Mouse (Mus musculus): ENCODE measurements around the gene Orai2.
A peak's percentile ranks its signal among the peaks of the same experiment; 100 is the strongest.
"Not testable (repeated sequence)": the region's sequence is repeated elsewhere in the genome, so short reads cannot be mapped to it uniquely, and the experiment has no call there.

Gene Orai2

GRCm38 (mm10) chr5:136135571-136136291 lies 34.8 kb downstream of the Orai2 start, which contains the start of the genes Lrwd1 and Alkbh4:
Gene Lrwd1 (minus strand): TSS chr5:136136074.
Gene Alkbh4 (plus strand): TSS chr5:136136146.
- peak; percentile 96 for DNase-seq

DNA sequence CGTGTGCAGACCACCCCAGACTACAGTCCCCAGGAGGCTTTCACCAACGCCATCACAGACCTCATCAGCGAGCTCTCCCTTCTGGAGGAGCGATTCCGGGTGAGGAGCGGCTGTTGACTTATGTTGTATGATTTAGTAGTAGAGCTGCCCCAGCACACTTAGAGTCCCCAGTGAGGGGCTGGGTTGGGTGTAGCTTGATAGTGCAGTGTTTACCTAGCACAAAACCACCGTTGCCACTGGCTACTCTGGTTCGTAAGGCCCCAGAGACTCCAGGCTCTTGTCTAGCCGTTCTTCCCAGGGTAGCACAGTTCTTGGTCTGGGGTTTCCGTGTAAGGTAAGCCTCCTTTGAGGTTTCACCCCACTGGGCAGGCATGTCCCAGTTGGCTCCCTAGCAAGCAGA lies 48.3 kb downstream of the Orai2 start:
- DNase-seq: no peak

DNA sequence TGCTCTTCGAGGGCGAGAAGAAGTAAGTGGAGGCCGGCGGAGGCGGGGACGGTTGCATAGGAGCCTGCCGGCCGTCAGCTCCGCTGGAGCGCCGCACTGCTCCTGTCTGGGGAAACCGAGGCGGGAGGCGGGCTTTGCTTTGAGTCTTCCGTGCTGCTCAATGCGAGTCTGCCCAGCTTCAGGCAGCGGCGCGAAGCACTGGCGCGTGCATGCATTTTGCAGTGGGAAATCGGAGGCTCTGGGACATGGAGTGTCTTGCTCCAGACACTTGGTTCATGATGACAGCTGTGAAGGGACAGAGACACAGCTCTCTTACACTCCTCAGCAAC lies 53.8 kb downstream of the Orai2 start:
- DNase-seq: no peak

DNA sequence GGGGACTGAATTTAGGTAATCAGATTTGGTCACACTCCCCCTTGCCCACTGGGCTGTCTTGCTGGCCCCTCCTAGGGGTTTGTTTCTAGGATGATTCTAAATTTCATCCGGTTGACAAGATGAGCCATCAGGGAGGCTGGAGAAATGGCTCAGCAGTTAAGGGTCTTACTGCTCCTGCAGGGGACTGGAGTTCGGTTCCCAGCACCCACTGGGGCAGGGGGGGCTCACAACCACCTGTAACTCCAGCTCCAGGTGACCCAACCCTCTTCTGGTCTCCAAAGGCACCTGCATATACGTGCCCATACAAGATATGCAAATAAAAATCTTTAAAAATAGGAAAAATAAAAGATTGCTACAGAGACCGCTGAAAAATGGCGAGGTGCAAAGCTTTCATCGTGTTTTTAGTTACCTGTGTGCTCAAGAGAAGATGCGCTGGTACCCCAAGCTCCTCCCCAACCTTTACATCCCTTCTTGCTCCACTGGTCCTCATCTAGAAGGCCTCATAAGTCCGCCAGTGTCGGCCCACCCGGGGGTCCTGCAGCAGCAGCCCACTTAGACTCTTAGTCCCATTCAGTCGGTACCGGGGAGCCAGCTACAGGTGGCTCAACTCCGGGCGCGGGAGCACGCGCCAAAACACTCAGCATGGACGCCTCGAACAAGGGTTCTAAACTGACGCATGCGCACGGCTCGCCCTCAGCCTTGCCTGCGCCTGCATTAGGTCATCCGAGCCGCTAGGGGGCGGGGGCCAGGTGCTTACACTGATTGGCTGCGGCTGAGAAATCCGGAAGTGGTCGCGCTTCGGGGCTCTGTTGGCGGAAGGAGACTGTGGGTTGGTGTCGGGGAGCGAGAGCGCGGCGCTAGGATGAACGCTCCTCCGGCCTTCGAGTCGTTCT lies 54.4 kb downstream of the Orai2 start, which contains the start of gene Polr2j:
Gene Polr2j, plus strand, starts transcription at position 741 of the 893 bp plus-strand sequence.
- peak; percentile 97 for DNase-seq

- not testable (repeated sequence) for DNase-seq
Observed at GRCm38 (mm10) chr5:136113546-136113945, 57.0 kb downstream of the Orai2 start.

- DNase-seq: no peak
Observed at GRCm38 (mm10) chr5:136109042-136109441, 61.5 kb downstream of the Orai2 start.

DNA sequence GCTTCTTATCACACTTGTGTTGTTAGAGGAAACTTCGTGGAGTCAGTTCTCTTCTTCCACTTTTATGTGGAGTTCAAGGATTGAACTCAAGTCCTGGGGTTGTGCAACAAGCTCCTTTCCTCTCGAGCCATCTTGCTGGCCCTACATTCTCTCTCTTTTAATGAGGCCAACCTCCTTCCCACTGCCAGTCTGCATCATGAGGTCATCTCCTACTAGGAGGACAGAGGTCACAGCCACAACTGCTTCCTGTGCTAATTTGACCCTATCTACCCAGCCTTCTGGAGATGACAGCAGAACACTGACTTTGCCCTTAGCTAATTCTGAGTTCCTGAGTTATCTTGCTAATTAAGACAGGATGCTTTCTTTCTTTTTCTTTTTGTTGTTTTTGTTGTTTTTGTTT lies 62.0 kb downstream of the Orai2 start:
- no peak for DNase-seq

GRCm38 (mm10) chr5:136104511-136104910 lies 66.0 kb downstream of the Orai2 start:
- no peak for DNase-seq

GRCm38 (mm10) chr5:136102099-136102820 lies 68.3 kb downstream of the Orai2 start:
- peak; percentile 73 for DNase-seq

DNA sequence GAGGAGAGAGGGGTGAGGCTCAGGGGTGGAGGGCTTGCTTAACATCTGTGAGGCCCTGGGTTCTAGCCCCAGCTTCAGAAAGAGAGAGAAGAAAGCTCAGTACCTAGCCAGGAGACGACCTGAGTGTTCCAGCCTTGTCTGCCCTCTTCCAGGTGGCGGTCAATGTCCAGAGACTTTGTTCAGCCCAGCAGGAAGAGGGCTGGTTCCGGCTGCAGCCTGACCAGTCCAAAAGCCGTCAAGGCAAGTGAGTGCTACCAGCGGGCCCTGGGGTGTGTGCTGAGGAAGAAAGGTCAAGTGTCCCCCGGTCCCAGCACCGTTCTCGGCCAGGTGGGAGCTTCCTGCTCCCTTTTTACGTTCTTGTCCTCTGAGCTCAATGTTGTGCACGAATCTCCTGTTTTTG lies 72.0 kb downstream of the Orai2 start:
- DNase-seq: peak; percentile 49

Data from kidney, adult 18-20 months (tissue).